In genomic region chr10:92074698-92075394, GRCm38 (mm10) we compare ENCODE assay signal across 20 mouse cellular contexts.
DNase-seq lines count a peak whose midpoint lies in the region; ATAC-seq lines count a peak whose summit lies in the region.
"Had no signal": no experiment of that assay in that cellular context is flagged by ENCODE, and none has a peak within 500 bp of the region (broad histone marks: within the 10 kb centered on the region; RNA-seq: fewer than 3 reads in every experiment).

No protein-coding gene starts in this region.

- H3K27me3 ChIP-seq in neural tube, embryonic 11.5 days (ENCODE audit: control insufficient read depth, insufficient read depth, low read length) = no peaks in the 10 kb centered on the region
- H3K27me3 ChIP-seq in hindbrain, embryonic 15.5 days = no peaks in the 10 kb centered on the region
- no peaks in the 10 kb centered on the region for H3K27me3 ChIP-seq in midbrain, embryonic 15.5 days (replicated peaks)
- H3K27me3 ChIP-seq: CH12.LX; liver, embryonic 12.5 days had no signal

- no peak overlapping the region for H3K4me2 ChIP-seq in neural tube, embryonic 11.5 days (ENCODE audit: low read depth)
- H3K4me2 ChIP-seq in hindbrain, embryonic 15.5 days = no peak overlapping the region
- no peak overlapping the region for H3K4me2 ChIP-seq in midbrain, embryonic 15.5 days
- H3K4me2 ChIP-seq: liver, embryonic 12.5 days; lung, embryonic 14.5 days had no signal

- ATAC-seq in neural tube, embryonic 11.5 days (ENCODE audit: insufficient read depth, low FRiP score, low TSS enrichment) = no peak
- ATAC-seq in hindbrain, embryonic 15.5 days (ENCODE audit: low FRiP score, low read depth) = 0 out of 2 replicates have a peak, but pooled peaks have one; percentile 66
- peak; percentile 44; the same call in 1 of the 2 replicates for ATAC-seq in midbrain, embryonic 15.5 days (replicated peaks)
- ATAC-seq in monocyte, adult 5-6 weeks (replicated peaks; ENCODE audit: insufficient number of reproducible peaks, low FRiP score, low TSS enrichment, poor library complexity, severe bottlenecking) = no peak
- ATAC-seq: liver, embryonic 12.5 days had no signal

- no peak for DNase-seq in neural tube, embryonic 11.5 days (ENCODE audit: low spot score)
- DNase-seq in neural tube, embryonic 10.5 days (ENCODE audit: extremely low spot score, low spot score) = no peak
- DNase-seq in kidney, adult 9 months = no peak
- DNase-seq in retina, postnatal 1 day = no peak
- DNase-seq in layer of hippocampus, adult 9-10 months (ENCODE audit: low spot score) = no peak
- DNase-seq: adrenal gland, adult 8-10 months; cerebellum, adult 18-20 months; heart, adult 11 months; kidney, adult 11 months; kidney, postnatal 14 days; lung, embryonic 14.5 days; thymus, postnatal 4 days had no signal

- H3K9me3 ChIP-seq in neural tube, embryonic 11.5 days (ENCODE audit: control insufficient read depth, low read length) = no peaks in the 10 kb centered on the region
- no peaks in the 10 kb centered on the region for H3K9me3 ChIP-seq in hindbrain, embryonic 15.5 days
- H3K9me3 ChIP-seq in midbrain, embryonic 15.5 days = no peaks in the 10 kb centered on the region

- WGBS in neural tube, embryonic 11.5 days = 78% methylated on average over 11 of the region's 11 CpGs
- WGBS in hindbrain, embryonic 15.5 days = 47% methylated on average over 11 of the region's 11 CpGs
- WGBS in midbrain, embryonic 15.5 days = 46% methylated on average over 11 of the region's 11 CpGs

- H3K4me3 ChIP-seq in neural tube, embryonic 11.5 days (ENCODE audit: low read depth, low read length) = no peak overlapping the region
- H3K4me3 ChIP-seq in hindbrain, embryonic 15.5 days = no peak overlapping the region
- no peak overlapping the region for H3K4me3 ChIP-seq in midbrain, embryonic 15.5 days
- H3K4me3 ChIP-seq: erythroblast, embryonic 14.5 days; left cerebral cortex, adult 2 months; liver, embryonic 12.5 days had no signal

- 0 out of 2 replicates have a peak overlapping the region, but pooled peaks have one; percentile 39 for H3K27ac ChIP-seq in neural tube, embryonic 11.5 days (ENCODE audit: low read depth, low read length)
- peak overlapping the region; percentile 76 for H3K27ac ChIP-seq in hindbrain, embryonic 15.5 days (replicated peaks)
- peak overlapping the region; percentile 78 for H3K27ac ChIP-seq in midbrain, embryonic 15.5 days
- H3K27ac ChIP-seq: left cerebral cortex, adult 2 months; liver, embryonic 12.5 days; macrophage had no signal

- H3K36me3 ChIP-seq in neural tube, embryonic 11.5 days (ENCODE audit: control insufficient read depth, insufficient read depth, low read length) = no peaks in the 10 kb centered on the region
- H3K36me3 ChIP-seq in hindbrain, embryonic 15.5 days = 0 out of 2 replicates have a peak, but pooled peaks cover 8% of the 10 kb centered on the region
- peaks cover 6% of the 10 kb centered on the region; the same call in 1 of the 2 replicates for H3K36me3 ChIP-seq in midbrain, embryonic 15.5 days (replicated peaks)
- H3K36me3 ChIP-seq: liver, embryonic 12.5 days had no signal

- H3K4me1 ChIP-seq in neural tube, embryonic 11.5 days (ENCODE audit: control insufficient read depth, insufficient read depth, low read length) = peaks cover 13% of the 10 kb centered on the region
- H3K4me1 ChIP-seq in hindbrain, embryonic 15.5 days (replicated peaks) = peaks cover 39% of the 10 kb centered on the region
- H3K4me1 ChIP-seq in midbrain, embryonic 15.5 days = peaks cover 52% of the 10 kb centered on the region
- H3K4me1 ChIP-seq: liver, embryonic 12.5 days had no signal

- H3K9ac ChIP-seq in neural tube, embryonic 11.5 days (ENCODE audit: low read length) = no peak overlapping the region
- no peak overlapping the region for H3K9ac ChIP-seq in hindbrain, embryonic 15.5 days
- H3K9ac ChIP-seq in midbrain, embryonic 15.5 days = peak overlapping the region; percentile 12; the same call in 1 of the 2 replicates
- H3K9ac ChIP-seq: liver, embryonic 12.5 days; lung, embryonic 14.5 days had no signal

Comparison
In these comparisons a context has a peak if more than half of its experiments do, and no peak if none do; other contexts are left out.
1. ATAC-seq: peak in hindbrain, embryonic 15.5 days (single experiment) and midbrain, embryonic 15.5 days (single experiment); none in neural tube, embryonic 11.5 days (single experiment) and monocyte, adult 5-6 weeks (single experiment).
2. Peak in every context shown above with its lines, with median percentiles within 50 percentile points of each other: H3K27ac ChIP-seq.